Mouse (Mus musculus): ENCODE results near the gene Ica1.

DNA sequence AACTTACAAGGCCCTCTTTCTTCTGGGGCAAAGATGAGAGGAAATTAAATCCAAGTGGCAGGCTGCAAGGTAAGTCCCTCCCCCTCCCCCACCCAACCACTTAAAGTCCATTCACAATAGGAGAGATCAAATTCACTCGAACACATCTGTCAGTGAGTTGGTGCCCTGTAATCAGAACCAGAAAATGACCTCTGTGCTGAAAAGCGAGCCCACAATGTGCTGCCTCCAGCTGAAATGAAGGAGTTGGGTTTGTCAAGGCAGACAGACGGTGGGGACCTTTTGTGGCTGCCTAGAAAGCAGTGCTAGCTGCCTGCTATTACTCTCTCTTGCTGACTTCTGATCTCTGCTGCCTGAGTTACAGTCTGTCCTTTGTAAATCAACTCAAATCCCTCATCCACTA lies 35.8 kb downstream of the Ica1 start:
- TF ChIP-seq CTCF (IDR thresholded peaks at IDR 0.05; ENCODE audit: control insufficient read depth, insufficient read depth, insufficient replicate concordance, low read depth, low read length) (no peak), POLR2A (IDR thresholded peaks at IDR 0.05; ENCODE audit: control insufficient read depth, low read depth, low read length) (no peak)
